Mouse (Mus musculus) effector memory CD4-positive, alpha-beta T cell, adult 5 months (primary cell): Measurements from ENCODE around the gene Lect2. TPM values are rescaled to one million over a fixed set of nuclear protein-coding genes. Genes with fewer than 3 reads are reported as not detected.

ENCODE experiments used
- polyA plus RNA-seq: library from polyadenylated mRNA; unstranded; fragments of 100-300 nt; shearing (Covaris generic); gene quantifications from one replicate; pipeline ENCODE4 v1.2.1, GENCODE M21; 2017

The Lect2 gene
- polyA plus RNA-seq = not detected

GRCm38 (mm10) chr13:56548401-56548800 is at the start of gene Lect2:
Gene Lect2 (minus strand): TSS chr13:56548502.

GRCm38 (mm10) chr13:56522081-56522820 is 26.1 kb downstream of the Lect2 start, which contains the start of gene Fbxl21:
Gene Fbxl21 (plus strand): TSS chr13:56522472.

Other genes with a start within 250 kb of the Lect2 start
- gene Gm3045, start 121.9 kb downstream of the Lect2 start, polyA plus RNA-seq = not detected
- not detected for gene Slc25a48, start 110.1 kb downstream of the Lect2 start, polyA plus RNA-seq
- gene Il9, start 66.3 kb downstream of the Lect2 start, polyA plus RNA-seq = not detected
- 1.6 TPM for gene Fbxl21, start 26.0 kb downstream of the Lect2 start, polyA plus RNA-seq
- gene Tgfbi, start 61.0 kb upstream of the Lect2 start, polyA plus RNA-seq = not detected
- 33.3 TPM for gene Smad5, start 154.5 kb upstream of the Lect2 start, polyA plus RNA-seq
- gene Gm45623, start 205.3 kb upstream of the Lect2 start, polyA plus RNA-seq = not detected